Mouse (Mus musculus): ENCODE results near the gene Specc1.

Gene Specc1

DNA sequence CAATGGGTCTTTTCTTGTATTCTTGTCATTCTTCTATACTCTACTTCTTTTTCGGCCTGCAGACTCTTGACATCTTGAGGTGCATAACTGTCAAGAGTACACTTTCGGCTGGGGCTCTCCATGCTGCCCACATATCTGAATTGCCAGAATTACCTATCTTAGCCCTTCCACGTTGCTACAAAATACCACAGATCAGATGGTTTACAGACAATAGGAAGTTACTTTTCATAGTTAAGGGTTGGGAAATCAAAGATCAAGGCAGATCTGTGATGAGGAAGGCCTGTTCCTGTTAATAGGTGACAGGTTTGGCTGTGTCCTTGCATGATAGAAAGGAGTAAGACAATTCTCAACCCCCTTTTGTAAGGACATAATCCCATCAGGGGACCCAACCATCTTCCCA, 209.9 kb downstream of the Specc1 start:
- in situ Hi-C loops (cut with MboI, MseI) = no loop called here

DNA sequence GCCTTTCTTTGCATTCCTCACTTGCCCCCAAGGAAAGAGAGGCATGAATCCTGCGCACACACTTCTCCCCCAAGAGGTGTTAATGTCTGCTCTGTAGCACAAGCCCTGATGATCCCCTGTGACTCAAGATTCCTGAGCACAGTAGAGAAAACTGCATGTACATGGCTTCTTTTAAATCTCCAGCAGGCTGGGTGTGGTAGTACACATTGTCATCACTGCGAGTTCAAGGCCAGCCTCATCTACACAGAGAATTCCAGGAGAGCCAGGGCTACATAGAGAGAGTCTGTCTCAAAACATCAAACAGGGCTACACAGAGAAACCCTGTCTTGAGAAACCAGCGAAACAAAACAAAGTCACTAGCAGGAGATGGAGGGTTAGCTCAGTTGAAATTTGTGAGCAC, 211.6 kb downstream of the Specc1 start:
- in situ Hi-C loops (cut with MboI, MseI) = no loop called here

DNA sequence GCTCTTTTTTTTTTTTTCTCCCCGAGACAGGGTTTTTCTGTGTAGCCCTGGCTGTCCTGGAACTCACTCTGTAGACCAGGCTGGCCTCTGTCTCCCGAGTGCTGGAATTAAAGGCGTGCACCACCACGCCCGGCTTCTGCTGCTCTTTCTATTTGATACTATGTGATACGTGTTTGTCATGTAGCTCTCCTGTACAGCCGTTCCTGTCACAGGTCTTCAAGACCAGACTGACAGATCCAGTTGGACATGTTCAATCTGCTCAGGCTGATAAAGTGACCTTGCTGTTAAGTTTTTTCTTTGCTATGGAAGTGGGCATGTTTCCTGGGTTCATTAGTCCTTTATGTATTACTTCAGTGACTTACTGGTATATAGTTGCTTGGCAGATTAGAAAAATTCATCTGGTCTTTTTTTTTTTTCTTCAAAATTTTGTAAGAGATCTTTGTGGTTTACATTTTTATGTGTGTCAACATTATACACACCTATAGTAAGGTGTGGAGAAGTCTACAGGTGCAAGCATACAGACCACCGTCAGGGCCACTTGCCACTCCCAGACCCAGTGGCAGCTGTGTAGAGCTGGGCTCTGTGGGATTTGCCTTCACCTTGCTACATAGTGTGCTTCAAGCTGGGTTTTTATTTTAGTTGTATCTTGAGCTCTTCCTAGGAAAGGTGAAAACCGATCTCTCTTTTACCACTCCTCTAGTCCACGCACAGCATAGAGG, 221.0 kb downstream of the Specc1 start:
- in situ Hi-C loops (cut with MboI, MseI) = no loop called here

DNA sequence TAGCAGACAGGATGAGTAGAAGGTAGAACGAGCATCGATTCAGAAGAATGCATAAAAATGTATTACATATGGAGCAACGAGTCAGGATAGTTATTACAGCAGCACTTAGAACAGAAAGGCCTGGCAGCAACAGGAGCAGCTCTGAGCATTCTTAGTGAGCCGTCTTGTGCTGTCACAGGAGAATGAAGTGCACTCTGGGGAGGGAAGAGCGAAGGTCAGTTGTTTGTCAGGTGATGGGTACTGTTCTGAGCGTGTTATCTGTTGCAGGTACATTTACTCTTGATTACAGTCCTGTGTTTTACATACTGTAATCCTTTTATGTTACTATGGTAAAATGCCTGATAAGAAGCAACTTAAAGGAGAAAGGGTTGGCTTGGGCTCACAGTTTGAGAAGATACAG, 224.2 kb downstream of the Specc1 start:
- in situ Hi-C loops (cut with MboI, MseI) = no loop called here

DNA sequence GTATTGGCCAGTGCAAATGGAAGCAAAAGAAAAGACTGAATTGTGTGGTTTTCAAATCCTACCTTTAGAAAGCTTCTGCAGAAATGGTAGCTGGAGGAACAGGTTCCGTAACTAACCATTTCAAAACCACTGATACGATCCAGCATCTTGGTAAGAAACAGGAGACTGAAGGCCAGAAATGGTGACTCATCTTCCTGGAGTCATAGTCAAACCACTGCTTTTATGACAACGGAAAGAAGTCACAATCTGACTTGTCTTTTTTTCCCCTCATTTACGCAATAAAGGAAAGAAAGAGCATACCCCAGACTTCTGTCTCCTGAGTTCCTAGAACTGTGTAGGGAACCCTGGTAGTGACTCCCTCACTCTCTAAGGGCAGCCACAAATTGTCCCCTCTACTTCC, 228.3 kb downstream of the Specc1 start:
- in situ Hi-C loops (cut with MboI, MseI) = no loop called here

DNA sequence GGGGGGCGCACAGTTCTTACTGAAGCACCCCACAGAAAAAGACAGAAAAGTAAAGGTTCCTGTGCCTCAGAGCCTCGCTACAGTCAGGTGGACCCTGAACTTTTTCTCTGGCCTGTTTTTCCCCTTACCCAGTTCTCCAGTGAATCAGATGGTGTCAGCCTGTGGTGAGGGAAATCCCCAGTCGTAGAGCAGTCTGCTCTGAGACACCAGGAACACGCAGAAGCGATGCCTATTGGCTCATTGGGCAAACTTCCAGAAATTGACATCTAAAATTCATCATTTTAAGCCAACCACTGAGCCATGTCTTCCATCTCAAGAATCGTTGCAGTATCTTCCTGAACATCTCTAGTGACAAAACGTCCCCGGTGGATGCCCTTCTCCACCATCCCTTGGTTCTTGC, 230.5 kb downstream of the Specc1 start:
- in situ Hi-C loops (cut with MboI, MseI) = no loop called here

DNA sequence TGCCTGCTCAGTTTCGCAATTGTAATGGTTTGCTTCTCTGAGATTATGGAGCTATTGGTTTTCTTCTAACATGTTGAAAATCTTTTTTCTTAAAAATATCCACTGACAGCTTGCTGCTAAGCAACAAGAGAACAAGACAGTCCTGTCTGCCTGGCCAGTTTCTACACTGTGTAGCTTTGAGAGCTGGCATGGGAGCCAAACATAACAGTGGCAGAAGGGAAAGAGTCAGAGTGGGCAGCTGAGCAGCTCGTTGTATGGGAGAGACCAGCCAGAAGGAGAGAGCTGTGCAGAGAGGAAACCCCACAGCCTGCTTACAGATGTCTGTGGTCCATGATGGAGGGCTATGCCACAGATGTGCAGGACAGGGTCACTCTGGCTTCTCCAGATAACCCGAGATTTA, 235.5 kb downstream of the Specc1 start:
- in situ Hi-C loops (cut with MboI, MseI) = no loop called here

DNA sequence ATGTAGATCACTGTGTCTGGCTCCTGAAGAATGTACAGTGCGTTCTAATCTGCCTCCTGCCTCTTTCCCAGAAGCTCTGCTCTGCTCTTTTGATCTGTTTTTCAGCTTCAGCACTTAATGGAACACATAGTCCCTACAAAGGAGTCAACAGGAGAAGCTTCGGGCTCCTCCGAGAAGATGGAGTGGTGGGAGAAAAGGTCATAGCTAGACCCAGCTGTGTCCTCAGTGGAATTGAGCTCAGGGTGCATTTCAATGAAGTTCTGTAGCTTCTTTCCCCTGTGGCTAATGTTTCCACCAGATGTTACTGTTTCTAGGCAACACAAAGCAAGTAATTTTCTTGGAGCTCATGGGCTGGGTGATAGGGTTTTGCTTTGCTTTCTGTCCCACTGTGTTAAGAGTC, 236.6 kb downstream of the Specc1 start:
- in situ Hi-C loops (cut with MboI, MseI) = no loop called here

DNA sequence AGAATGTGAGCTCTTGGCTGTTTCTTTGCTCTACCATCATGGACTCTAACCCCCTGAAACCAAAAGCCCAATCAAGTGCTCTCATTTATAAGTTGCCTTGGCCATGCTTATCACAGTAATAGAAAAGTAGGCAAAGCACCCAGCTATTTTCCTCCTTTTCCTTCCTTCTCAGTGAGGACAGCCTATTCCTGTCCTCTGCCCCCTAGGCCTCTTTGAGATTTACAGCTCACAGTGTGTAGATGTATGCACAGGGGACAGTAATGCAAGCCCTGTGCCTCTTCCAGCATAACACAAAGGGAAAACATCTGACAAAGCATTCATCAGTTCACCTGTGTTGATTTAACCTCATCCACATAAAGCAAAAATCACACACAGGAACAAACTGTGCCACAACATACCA, 237.7 kb downstream of the Specc1 start:
- in situ Hi-C loops (cut with MboI, MseI) = no loop called here

DNA sequence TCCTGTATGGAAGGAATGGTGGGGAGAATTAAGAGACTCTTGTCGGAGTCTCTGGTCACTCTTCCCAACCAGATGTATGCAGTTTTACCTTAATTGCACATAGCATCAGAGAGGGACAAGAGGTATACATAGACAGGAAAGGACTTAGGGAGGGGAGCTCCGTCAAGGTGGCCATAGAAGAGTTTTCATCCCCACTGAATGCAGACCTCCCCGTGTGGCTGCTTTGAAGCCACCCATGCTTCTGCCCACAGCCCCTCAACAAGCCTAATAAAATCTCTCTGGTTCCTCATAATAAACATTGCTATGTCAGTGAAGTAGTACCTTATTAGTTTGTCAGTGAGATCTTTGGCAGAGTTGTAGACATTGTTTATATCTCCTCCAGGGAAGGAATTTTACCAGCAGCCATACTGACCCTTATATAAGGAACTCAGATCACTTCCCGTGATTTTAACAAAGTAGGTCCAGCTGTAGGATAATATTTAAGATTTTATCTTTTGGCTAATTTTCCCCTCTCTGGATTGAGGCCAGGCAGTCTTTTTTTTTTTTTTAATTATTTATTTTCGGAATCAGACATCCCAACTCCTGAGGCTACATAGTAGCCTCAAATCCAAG, 244.4 kb downstream of the Specc1 start:
- in situ Hi-C loops (cut with MboI, MseI) = no loop called here

DNA sequence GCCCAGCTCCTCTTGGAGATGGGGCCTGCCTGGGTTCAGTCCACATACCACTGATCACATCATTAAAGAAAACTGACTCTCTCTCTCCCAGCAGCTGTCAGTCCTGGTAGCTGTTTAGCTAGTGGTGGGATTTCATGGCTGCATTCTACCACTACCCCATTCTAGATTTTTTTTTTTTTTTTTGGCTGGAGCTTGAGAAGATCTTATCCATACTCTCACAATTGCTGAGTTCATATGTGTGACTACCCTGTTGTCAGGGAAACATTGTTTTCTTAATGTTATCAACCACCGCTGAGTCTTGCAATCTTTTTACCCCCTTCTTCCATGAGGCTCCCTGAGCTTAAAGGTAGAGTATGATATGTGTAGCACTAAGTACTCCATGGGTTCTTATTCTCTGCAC, 246.1 kb downstream of the Specc1 start:
- in situ Hi-C loops (cut with MboI, MseI) = no loop called here

DNA sequence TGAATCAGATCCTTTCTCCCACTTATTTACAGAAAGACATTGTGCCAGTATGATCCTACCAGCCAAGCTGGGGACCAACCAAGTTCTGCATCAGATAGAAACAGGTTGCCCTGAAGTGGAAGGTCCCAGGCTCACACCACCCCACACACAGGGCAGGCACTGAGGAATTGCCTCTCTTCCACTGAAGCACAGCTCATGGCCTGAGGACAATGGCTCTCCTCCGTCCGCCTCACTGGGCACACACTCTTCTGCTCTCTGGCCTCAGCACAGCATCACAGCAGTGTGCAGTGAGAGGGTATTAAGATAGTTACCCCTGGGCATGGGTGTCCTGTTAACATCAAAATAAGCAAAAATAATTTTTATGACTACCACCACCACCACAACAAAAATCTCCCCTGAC, 252.5 kb downstream of the Specc1 start:
- in situ Hi-C loops (cut with MboI, MseI) = loop anchor here (5.0 kb wide), 2 partner anchors 72 to 378 kb away; no protein-coding TSS in a partner anchor

DNA sequence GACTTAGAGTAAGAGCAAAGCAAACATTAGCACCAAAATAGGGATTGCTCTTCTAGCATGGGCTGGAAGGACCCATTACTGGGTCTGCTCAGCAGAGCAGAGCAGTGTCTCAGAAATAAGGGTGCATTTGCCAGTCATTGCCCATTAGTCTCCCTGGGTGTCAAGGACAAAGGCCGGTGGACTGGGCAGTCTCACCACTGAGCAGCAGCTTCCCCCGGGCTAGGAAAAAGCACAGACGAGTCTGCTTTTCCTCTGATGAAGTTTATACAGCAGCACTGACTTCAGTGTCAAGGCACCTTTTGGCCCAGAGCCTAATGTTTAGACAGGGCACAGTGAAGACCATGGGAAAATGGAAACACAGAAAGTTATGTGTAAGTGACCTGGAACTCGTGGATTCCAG, 253.3 kb downstream of the Specc1 start:
- in situ Hi-C loops (cut with MboI, MseI) = loop anchor here (5.0 kb wide), 2 partner anchors 73 to 377 kb away; no protein-coding TSS in a partner anchor

DNA sequence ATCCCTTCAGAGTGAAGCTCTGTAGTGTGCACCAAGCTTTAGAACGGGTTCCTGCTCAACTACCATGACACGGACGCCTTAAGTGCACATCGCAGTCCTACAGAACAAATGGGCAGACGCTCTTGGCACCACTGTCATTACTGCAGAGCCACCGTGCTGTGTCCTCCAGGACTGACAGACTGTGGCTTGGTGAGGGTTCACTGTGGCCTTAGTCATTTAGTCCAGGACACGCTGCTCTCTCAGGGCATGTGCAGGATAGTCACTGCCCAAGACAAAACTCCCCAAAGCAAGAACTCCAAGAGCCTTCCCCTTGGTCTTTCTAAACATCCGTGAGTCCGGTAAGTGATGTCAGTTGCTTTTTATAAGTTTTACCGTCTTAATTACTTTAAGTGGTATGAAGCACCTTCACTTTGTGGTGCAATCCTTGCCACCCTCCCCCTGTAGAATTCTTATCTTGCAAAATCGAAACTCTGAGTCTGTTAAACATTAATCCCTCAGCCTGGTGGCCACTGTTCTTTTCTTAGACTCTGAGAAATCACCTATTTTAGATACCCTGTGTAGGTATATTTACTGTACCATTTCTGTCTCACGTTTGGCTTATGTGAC, 256.9 kb downstream of the Specc1 start:
- in situ Hi-C loops (cut with MboI, MseI) = no loop called here

DNA sequence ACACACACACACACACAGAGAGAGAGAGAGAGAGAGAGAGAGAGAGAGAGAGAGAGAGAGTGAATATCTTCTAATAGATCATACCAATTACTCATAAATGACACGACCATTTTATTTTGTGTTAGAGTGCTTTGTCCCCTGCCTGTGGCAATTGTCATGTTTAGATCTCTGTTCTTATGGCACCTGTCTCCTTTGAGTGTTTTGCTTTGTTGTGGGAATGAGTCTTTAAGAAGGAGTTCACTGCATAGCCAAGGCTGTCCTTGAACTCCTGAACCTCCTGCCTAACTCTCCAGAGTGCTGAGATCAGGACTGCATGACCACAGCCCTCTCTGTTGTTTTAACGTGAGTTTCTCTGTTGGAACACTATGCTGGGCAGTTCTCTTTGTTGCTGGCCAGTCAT, 258.5 kb downstream of the Specc1 start:
- in situ Hi-C loops (cut with MboI, MseI) = no loop called here

DNA sequence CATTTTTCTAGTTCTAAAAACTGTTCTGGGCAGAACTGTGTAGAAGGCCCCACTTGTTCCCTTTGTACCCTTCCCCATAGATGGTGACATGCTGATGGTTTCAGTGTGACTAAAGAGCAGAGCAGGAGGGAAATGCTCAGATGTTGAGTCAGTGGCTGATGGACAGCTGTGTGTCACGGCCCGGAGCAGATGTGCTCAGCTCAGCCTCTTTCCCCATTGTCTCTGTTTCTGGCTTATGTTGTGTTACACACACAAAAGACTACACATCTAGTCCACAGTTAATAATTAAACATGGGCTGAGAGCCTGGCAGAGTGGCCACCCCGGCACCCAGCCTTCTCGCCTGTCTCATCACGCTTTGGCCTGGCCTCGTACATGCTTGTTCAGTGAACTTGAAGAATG, 261.2 kb downstream of the Specc1 start:
- in situ Hi-C loops (cut with MboI, MseI) = no loop called here

DNA sequence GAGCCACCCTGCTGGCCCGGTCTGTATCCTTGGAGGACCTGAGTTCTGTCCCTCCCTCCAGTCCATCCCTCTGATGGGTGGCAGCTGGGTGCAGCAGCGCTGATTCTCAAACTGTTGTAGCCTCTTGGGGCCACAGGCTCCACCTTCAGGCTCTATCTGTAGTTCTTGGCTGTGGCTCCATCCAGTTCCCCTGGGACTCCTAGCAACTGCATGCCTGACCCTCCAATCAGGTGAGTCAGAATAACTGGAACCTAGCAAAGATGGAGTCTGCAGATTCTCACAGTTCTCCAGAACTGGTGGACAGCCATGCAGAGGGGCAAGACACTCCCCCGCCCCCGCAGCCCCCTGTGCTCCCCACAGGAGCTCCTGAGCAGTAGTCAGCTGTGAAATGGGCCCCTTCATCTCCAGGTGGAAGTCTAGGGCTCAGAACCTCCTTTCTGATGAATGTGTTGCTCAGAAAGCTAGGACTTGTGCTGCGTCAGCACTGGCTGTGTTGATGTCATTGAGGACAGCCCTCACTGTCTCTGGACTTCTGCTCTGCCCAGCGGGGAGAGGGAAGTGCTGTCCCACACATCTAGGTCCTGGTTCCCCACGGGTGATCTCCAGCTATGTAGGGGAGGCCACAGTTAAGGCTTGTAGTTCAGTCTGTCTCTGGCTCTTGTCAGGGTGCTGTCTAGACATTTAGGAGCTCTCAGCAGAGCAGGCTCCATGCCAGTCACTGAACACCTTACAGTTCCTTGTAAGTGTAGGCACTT, 264.4 kb downstream of the Specc1 start:
- in situ Hi-C loops (cut with MboI, MseI) = no loop called here

DNA sequence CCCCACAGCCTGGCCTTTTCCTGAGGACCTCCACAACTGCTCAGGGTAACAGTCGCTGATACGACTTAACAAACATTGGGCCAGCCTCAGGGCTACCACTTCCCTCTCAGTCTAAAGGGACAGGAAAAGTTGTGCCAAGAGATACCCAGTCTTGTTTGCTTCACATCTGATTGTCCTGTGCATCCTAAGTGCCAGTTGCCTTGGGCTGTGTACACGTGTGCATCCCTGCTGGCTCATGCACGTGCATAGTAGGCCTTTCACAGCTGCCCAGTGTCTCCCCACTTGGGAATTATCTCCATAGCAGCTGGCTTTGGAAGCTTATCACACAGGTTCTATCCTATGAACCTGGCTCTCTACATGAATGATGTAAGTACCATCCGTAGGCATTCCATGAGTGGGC, 266.9 kb downstream of the Specc1 start:
- in situ Hi-C loops (cut with MboI, MseI) = no loop called here

DNA sequence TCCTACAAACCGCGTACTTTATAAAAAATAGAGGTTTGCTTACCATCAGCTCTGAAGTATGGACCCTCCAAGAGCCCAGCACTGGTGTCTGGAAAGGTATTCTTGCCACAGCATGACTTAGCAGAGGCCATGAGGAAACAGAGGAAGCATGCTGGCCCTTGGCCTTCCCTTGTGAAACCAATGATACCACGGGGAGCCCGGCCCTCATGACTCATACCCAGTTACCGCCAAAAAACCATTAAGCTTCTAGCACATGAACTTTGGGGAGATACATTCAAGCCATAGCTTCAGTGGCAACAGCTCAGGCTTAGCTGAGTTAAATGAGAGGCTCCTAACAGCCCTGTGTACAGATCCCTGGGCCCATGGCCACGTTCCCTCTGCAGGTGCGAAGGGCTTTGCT, 267.4 kb downstream of the Specc1 start:
- in situ Hi-C loops (cut with MboI, MseI) = no loop called here

DNA sequence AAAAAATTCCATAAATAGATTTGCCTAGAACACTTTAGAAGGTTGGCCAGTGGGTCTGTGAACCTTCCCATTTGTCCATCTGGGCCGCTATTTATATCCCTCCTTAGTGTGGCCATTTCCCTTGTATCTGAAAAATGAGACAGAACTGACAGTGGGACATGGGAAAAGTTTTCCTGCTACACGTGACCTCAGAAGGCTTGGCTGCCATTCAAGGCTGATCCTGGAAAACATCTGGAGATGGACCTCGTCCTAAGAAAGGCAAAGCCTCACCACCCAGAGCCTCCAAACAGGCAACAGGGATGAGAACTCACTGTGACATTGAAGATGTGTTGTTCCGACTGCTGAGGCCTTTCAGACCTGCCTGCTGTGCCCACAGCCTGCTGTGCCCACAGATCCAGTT, 268.2 kb downstream of the Specc1 start:
- in situ Hi-C loops (cut with MboI, MseI) = no loop called here

DNA sequence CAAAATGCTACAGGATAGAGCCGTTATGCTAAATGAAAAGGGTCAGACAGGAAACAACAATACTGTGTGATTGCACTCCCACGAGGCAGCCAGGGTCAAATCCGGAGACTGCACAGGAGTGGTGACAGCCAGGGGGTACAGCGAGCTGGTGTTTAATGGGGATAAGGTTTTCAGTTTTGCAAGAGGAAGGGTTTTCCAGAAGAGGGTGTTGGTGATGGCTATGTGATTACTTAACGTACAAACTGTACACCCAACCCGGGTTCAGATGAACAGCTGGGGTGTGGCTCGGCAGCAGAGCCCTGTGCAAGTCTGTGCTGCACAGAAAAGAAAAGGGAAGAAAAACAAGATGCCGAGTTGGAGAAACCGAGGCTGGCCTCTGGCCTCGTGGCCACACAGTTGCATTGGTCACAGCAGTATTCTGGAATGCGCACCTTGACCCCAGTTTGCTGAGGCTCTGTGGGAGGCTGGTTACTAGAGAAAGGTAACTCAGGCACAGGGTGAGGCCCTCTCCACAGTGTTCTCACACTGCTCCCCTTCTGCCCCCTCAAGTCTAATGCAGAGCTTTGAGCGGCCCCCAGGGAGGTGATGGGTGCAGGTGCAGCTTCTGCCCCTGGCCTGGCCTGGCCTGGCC, 284.2 kb downstream of the Specc1 start:
- in situ Hi-C loops (cut with MboI, MseI) = no loop called here

DNA sequence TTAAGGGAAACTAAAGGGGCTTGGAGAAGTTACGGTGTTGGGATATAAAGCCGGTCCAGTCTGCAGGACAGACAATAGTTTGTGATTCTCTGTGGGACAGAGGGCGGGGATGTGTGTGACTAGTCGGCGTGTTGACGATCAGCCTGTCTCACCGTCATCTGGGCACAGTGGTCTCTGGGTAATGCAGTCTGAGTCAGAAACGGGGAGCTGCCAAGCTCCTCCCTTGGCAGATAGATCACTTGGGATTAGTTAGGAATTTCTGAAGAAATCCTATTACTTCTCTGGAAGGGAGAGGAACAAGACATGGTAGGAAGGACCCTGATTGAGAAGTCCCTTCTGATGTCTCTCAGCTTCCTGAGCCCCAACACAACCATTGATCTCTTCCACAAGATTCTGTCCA, 287.3 kb downstream of the Specc1 start:
- in situ Hi-C loops (cut with MboI, MseI) = no loop called here
